Mouse (Mus musculus) CD4-positive, CD25-positive, alpha-beta regulatory T cell, adult 4 months (primary cell): ENCODE measurements around the gene Maf. TPM values are rescaled to one million over a fixed set of nuclear protein-coding genes. Genes with fewer than 3 reads are reported as not detected.

ENCODE experiments used
- ATAC-seq: one replicate; pipeline ENCODE4 v1.8.0; 2017
- polyA plus RNA-seq, 2 experiments: library from polyadenylated mRNA; unstranded; fragments of 100-300 nt; shearing (Covaris generic); gene quantifications; one replicate each; pipeline ENCODE4 v1.2.1; 2017

Gene Maf
- polyA plus RNA-seq, 2 experiments from 2014 or later: 71.6 to 83.8 TPM

- ATAC-seq: no peak
Observed at GRCm38 (mm10) chr8:115705591-115706110, 1.9 kb downstream of the Maf start.

GRCm38 (mm10) chr8:115703056-115703455 lies 4.5 kb downstream of the Maf start:
- no peak for ATAC-seq

- ATAC-seq: no peak
Observed at GRCm38 (mm10) chr8:115701001-115701400, 6.6 kb downstream of the Maf start.

- no peak for ATAC-seq
Observed at GRCm38 (mm10) chr8:115699151-115699550, 8.4 kb downstream of the Maf start.

GRCm38 (mm10) chr8:115697410-115697809 lies 10.2 kb downstream of the Maf start:
- ATAC-seq: no peak

- ATAC-seq: no peak
Observed at GRCm38 (mm10) chr8:115696661-115697060, 10.9 kb downstream of the Maf start.

- no peak for ATAC-seq
Observed at GRCm38 (mm10) chr8:115687349-115687748, 20.2 kb downstream of the Maf start.

- no peak for ATAC-seq
Observed at GRCm38 (mm10) chr8:115683309-115683708, 24.3 kb downstream of the Maf start.

GRCm38 (mm10) chr8:115679539-115679938 lies 28.1 kb downstream of the Maf start:
- no peak for ATAC-seq

GRCm38 (mm10) chr8:115664866-115665265 lies 42.7 kb downstream of the Maf start:
- ATAC-seq: no peak

GRCm38 (mm10) chr8:115650110-115650521 lies 57.5 kb downstream of the Maf start:
- ATAC-seq: no peak

GRCm38 (mm10) chr8:115645139-115645538 lies 62.5 kb downstream of the Maf start:
- ATAC-seq: no peak

- no peak for ATAC-seq
Observed at GRCm38 (mm10) chr8:115641936-115642335, 65.7 kb downstream of the Maf start.

- ATAC-seq: no peak
Observed at GRCm38 (mm10) chr8:115639951-115640350, 67.6 kb downstream of the Maf start.

- no peak for ATAC-seq
Observed at GRCm38 (mm10) chr8:115636751-115637150, 70.8 kb downstream of the Maf start.
